Mouse (Mus musculus): ENCODE data around the gene Bard1. TPM values are rescaled to one million over a fixed set of nuclear protein-coding genes. Genes with fewer than 3 reads are reported as not detected.

The Bard1 gene
- polyA plus RNA-seq, 2 experiments = 2.6 to 7.1 TPM

DNA sequence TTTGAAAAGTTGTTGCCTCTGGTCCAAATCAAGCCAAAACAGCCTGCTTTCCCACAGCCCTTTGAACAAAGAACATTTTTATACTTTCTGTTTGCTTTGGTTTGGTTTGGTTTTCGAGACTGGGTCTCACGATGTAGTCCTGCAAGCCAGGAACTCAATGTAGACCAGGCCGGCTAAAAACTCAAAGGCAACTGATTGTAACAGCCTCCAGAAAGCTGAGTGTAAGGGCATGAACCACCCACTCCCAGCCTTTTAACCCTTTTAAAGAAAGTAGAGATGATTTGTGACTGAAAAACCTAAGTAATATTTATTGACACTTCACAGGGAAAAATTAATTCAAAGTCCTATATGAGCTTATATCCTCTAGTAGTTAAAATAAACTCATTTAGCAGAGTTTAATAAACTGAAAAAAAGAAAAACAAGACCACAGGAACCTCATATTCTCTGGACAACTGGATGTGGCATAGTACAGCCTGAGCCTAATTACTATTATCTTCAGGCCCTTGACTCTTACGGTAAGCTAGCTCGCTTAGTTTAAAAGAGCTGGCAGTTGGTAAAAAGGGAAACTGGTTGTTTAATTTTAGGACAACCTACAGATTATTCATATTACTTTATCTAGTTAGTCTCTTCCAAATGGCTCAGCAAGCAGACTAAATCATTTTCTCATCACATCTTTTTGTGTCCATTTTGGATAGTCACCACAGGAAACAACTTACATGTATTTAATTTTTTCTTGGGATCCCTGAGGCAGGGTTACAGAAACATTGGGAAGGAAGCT, 2.2 kb downstream of the Bard1 start:
- no peaks in the 10 kb centered on the region for H3K9me3 ChIP-seq (ENCODE audit: control insufficient read depth, low read length)
- H3K9ac ChIP-seq (replicated peaks) = peak overlapping the region; percentile 83
- DNase-seq (ENCODE audit: low read depth in 3 of 3, low spot score in 3 of 3) (no peak), ATAC-seq (ENCODE audit: insufficient read depth) (no peak)
- H3K4me3 ChIP-seq (ENCODE audit: insufficient read depth in 1 of 2, low read depth in 2 of 2, low read length in 2 of 2) = peak overlapping the region; percentile 73 to 93
- peak overlapping the region; percentile 91 for H3K4me2 ChIP-seq (ENCODE audit: low read depth)
- H3K4me1 ChIP-seq (replicated peaks; ENCODE audit: control insufficient read depth in 2 of 2, insufficient read depth in 2 of 2, low read length in 1 of 2) = peaks cover 36 to 38% of the 10 kb centered on the region in 2 experiments
- peak overlapping the region; percentile 57 for H3K27ac ChIP-seq
- WGBS (ENCODE audit: insufficient replicate concordance) = 21% methylated on average over 5 of the region's 5 CpGs
- no peaks in the 10 kb centered on the region for H3K27me3 ChIP-seq (ENCODE audit: control insufficient read depth, insufficient read depth, low read length)
- TF ChIP-seq CTCF (IDR thresholded peaks at IDR 0.05; ENCODE audit: low read depth) (no peak), EP300 (IDR thresholded peaks at IDR 0.05; ENCODE audit: low read depth) (no peak)
- no peaks in the 10 kb centered on the region; the same call in 1 of the 2 replicates for H3K36me3 ChIP-seq (replicated peaks; ENCODE audit: control insufficient read depth, insufficient read depth, low read depth)

DNA sequence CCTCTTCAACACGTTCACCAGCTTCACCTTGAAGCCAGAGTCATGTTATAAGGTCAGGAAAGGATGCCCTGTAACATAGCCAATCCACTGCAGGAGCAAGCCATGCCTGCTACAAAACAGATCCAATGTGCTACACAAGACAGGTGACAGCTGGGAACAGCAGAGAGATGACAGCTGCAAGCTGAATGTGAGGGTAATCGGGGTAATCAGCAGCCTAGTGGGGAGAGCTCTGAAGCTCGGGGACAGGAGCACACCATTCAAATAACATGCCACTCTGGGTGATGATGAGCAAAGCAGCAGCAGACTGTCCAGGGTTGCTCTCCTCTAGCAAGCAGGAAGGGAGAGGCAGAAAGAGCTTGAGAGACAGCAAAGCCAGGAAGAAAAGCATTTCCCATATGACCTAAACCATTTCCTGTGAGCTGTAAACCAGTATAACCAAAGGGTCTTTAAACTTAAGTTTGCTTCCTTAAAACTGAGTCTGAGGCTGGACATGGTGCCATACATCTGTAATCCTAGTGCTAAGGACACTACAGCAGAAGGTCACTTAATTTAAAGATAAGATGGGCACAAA, 2.9 kb downstream of the Bard1 start:
- no peak for DNase-seq (ENCODE audit: low read depth in 3 of 3, low spot score in 3 of 3)
- Histone ChIP-seq H3K27ac (peak overlapping the region; percentile 10; the same call in 1 of the 2 replicates), H3K4me1 (replicated peaks; ENCODE audit: control insufficient read depth in 2 of 2, insufficient read depth in 2 of 2, low read length in 1 of 2) (peaks cover 38 to 39% of the 10 kb centered on the region in 2 experiments)

DNA sequence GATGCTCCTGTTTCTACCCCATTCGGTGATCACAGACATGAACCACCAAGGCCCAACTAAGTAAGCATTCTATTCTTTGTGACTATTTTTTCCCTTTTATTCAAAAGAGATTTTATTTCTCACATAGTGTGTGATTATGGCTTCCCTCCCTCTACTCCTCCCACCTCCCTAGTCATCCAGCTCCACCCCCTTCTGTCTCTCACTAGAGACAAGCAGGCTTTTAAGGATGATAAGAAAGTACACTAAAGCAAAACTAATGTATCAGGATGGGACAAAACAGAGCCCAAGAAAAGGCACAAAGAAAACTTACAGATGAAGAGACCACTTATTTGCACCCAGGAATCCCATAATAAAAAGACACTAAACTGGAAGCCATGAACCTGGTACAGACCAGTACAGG, 6.9 kb downstream of the Bard1 start:
- H3K4me1 ChIP-seq (replicated peaks; ENCODE audit: control insufficient read depth in 2 of 2, insufficient read depth in 2 of 2, low read length in 1 of 2) = peaks cover 30 to 31% of the 10 kb centered on the region in 2 experiments
- WGBS (ENCODE audit: insufficient replicate concordance) = 92% methylated on average over 1 of the region's 1 CpGs
- H3K4me2 ChIP-seq (ENCODE audit: low read depth) = peak overlapping the region; percentile 30
- no peak overlapping the region for H3K9ac ChIP-seq (replicated peaks)
- H3K27me3 ChIP-seq (ENCODE audit: control insufficient read depth, insufficient read depth, low read length) = no peaks in the 10 kb centered on the region
- peak in 2 of 3 experiments; percentile 42 to 58 for DNase-seq (ENCODE audit: low read depth in 3 of 3, low spot score in 3 of 3)
- ATAC-seq (ENCODE audit: insufficient read depth) = peak; percentile 77
- H3K27ac ChIP-seq = peak overlapping the region; percentile 46
- no peaks in the 10 kb centered on the region for H3K9me3 ChIP-seq (ENCODE audit: control insufficient read depth, low read length)
- no peaks in the 10 kb centered on the region; the same call in 1 of the 2 replicates for H3K36me3 ChIP-seq (replicated peaks; ENCODE audit: control insufficient read depth, insufficient read depth, low read depth)
- H3K4me3 ChIP-seq (ENCODE audit: insufficient read depth in 1 of 2, low read depth in 2 of 2, low read length in 2 of 2) = no peak overlapping the region
- TF ChIP-seq CTCF (IDR thresholded peaks at IDR 0.05; ENCODE audit: low read depth) = no peak
- TF ChIP-seq EP300 (IDR thresholded peaks at IDR 0.05; ENCODE audit: low read depth) = no peak

More for the DNA sequence above, 2.9 kb downstream of the Bard1 start:
- H3K27me3 ChIP-seq (ENCODE audit: control insufficient read depth, insufficient read depth, low read length) = no peaks in the 10 kb centered on the region
- peak overlapping the region; percentile 91 for H3K4me2 ChIP-seq (ENCODE audit: low read depth)
- H3K9ac ChIP-seq (replicated peaks) = peak overlapping the region; percentile 83
- peak overlapping the region; percentile 10 to 93; a peak in 3 of 4 replicates for H3K4me3 ChIP-seq (ENCODE audit: insufficient read depth in 1 of 2, low read depth in 2 of 2, low read length in 2 of 2)
- no peaks in the 10 kb centered on the region; the same call in 1 of the 2 replicates for H3K36me3 ChIP-seq (replicated peaks; ENCODE audit: control insufficient read depth, insufficient read depth, low read depth)
- no peak for TF ChIP-seq CTCF (IDR thresholded peaks at IDR 0.05; ENCODE audit: low read depth)
- no peak for TF ChIP-seq EP300 (IDR thresholded peaks at IDR 0.05; ENCODE audit: low read depth)
- 24% methylated on average over 3 of the region's 3 CpGs for WGBS (ENCODE audit: insufficient replicate concordance)
- no peaks in the 10 kb centered on the region for H3K9me3 ChIP-seq (ENCODE audit: control insufficient read depth, low read length)
- ATAC-seq (ENCODE audit: insufficient read depth) = no peak

DNA sequence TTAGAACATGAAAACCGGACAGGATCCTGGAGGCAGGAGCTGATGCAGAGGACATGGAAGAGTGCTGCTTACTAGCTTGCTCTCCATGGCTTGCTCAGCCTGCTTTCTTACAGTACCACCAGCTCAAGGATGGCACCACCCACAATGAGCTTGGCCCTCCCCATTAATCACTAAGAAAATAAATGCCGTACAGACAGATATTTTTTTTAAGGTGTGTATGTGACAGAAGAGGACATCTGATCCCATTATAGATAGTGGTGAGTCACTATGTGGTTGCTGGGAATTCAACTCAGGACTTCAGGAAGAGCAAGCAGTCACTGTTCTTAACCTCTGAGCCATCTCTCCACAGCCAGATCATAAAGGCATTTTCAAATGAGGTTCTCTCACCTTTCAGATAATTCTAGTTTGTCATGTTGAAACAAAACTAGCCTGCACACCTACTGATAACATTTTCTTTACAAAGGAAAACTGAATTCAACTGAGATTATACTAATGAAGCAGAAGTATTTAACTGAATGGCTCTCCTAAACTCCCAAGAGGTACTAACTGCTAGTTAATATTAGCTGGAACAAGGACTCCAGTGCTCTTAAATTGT, 7.6 kb downstream of the Bard1 start:
- no peaks in the 10 kb centered on the region for H3K27me3 ChIP-seq (ENCODE audit: control insufficient read depth, insufficient read depth, low read length)
- ATAC-seq (ENCODE audit: insufficient read depth) = no peak
- H3K9ac ChIP-seq (replicated peaks) = no peak overlapping the region
- no peak overlapping the region for H3K4me3 ChIP-seq (ENCODE audit: insufficient read depth in 1 of 2, low read depth in 2 of 2, low read length in 2 of 2)
- H3K9me3 ChIP-seq (ENCODE audit: control insufficient read depth, low read length) = no peaks in the 10 kb centered on the region
- WGBS (ENCODE audit: insufficient replicate concordance) = 55% methylated on average over 2 of the region's 2 CpGs
- no peak overlapping the region for H3K4me2 ChIP-seq (ENCODE audit: low read depth)
- no peaks in the 10 kb centered on the region; the same call in 1 of the 2 replicates for H3K36me3 ChIP-seq (replicated peaks; ENCODE audit: control insufficient read depth, insufficient read depth, low read depth)
- H3K27ac ChIP-seq = no peak overlapping the region
- TF ChIP-seq EP300 (IDR thresholded peaks at IDR 0.05; ENCODE audit: low read depth) (no peak), CTCF (IDR thresholded peaks at IDR 0.05; ENCODE audit: low read depth) (no peak)
- H3K4me1 ChIP-seq (replicated peaks; ENCODE audit: control insufficient read depth in 2 of 2, insufficient read depth in 2 of 2, low read length in 1 of 2) = peaks cover 25 to 27% of the 10 kb centered on the region in 2 experiments
- DNase-seq (ENCODE audit: low read depth in 3 of 3, low spot score in 3 of 3) = no peak

DNA sequence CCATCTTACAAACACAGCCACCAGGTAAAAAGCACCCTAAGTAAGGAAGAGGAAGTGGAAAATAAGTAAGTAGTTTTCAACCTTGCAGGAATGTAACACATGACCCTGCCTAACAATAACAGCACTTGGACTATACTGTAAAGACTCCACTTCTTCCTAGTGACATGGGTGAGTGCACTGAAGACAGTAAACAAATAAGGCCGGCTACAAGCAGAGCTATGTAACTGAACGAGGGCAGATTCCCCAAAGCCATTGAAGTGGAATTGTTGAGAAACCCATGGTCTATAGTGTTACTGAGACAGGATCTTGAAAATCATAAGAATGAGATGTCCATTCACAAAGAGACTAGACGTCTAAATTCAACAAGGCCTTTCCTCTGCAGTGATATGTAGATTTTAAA, 27.3 kb downstream of the Bard1 start:
- no peak overlapping the region for H3K9ac ChIP-seq (replicated peaks)
- H3K4me1 ChIP-seq (replicated peaks; ENCODE audit: control insufficient read depth in 2 of 2, insufficient read depth in 2 of 2, low read length in 1 of 2) = peaks cover 8 to 12% of the 10 kb centered on the region in 2 experiments
- peaks cover 15% of the 10 kb centered on the region for H3K36me3 ChIP-seq (replicated peaks; ENCODE audit: control insufficient read depth, insufficient read depth, low read depth)
- ATAC-seq (ENCODE audit: insufficient read depth) = no peak
- DNase-seq (ENCODE audit: low read depth in 3 of 3, low spot score in 3 of 3) = no peak
- 63% methylated on average over 3 of the region's 3 CpGs for WGBS (ENCODE audit: insufficient replicate concordance)
- H3K27me3 ChIP-seq (ENCODE audit: control insufficient read depth, insufficient read depth, low read length) = no peaks in the 10 kb centered on the region
- no peak overlapping the region for H3K4me3 ChIP-seq (ENCODE audit: insufficient read depth in 1 of 2, low read depth in 2 of 2, low read length in 2 of 2)
- TF ChIP-seq CTCF (IDR thresholded peaks at IDR 0.05; ENCODE audit: low read depth) (no peak), EP300 (IDR thresholded peaks at IDR 0.05; ENCODE audit: low read depth) (no peak)
- no peak overlapping the region for H3K4me2 ChIP-seq (ENCODE audit: low read depth)
- no peaks in the 10 kb centered on the region for H3K9me3 ChIP-seq (ENCODE audit: control insufficient read depth, low read length)
- no peak overlapping the region for H3K27ac ChIP-seq

Data from liver, embryonic 14.5 days (tissue).